Mouse (Mus musculus) G1E (cell line): ENCODE data around the gene Camkmt.

ENCODE experiments used
- CTCF ChIP-seq: IDR thresholded peaks from 2 replicates; pipeline ENCODE4 v1.5.1; 2012; ENCODE audit warnings: low read depth, low read length, inconsistent platforms, mixed read lengths
- GATA1 ChIP-seq: IDR thresholded peaks from 2 replicates; pipeline ENCODE4 v1.6.1; 2012; ENCODE audit warnings: borderline replicate concordance, low read length, inconsistent platforms, mixed read lengths

GRCm38 (mm10) chr17:85381578-85382223 lies 291.3 kb downstream of the Camkmt start:
- no peak for TF ChIP-seq CTCF
- TF ChIP-seq GATA1: no peak
